Mouse (Mus musculus): ENCODE data around the gene Palm2. TPM values are rescaled to one million over a fixed set of nuclear protein-coding genes. Genes with fewer than 3 reads are reported as not detected.

The Palm2 gene
- polyA plus RNA-seq, 1 experiment from 2014 or later: 29.6 TPM

GRCm38 (mm10) chr4:57672996-57673906, 239.2 kb downstream of the Palm2 start:
- peaks cover 61% of the 10 kb centered on the region for H3K4me1 ChIP-seq
- peak overlapping the region; percentile 77 for H3K27ac ChIP-seq
- peak; percentile 83 for DNase-seq (ENCODE audit: low spot score)
- H3K9me3 ChIP-seq: no peaks in the 10 kb centered on the region
- peaks cover 7% of the 10 kb centered on the region; the same call in 1 of the 2 replicates for H3K36me3 ChIP-seq
- 20% methylated on average over 12 of the region's 12 CpGs for WGBS
- H3K4me3 ChIP-seq: no peak overlapping the region
- no peaks in the 10 kb centered on the region for H3K27me3 ChIP-seq (ENCODE audit: insufficient read depth, poor library complexity, severe bottlenecking)

- no peaks in the 10 kb centered on the region for H3K27me3 ChIP-seq (ENCODE audit: insufficient read depth, poor library complexity, severe bottlenecking)
- H3K4me3 ChIP-seq: no peak overlapping the region
- 69% methylated on average over 7 of the region's 7 CpGs for WGBS
- H3K4me1 ChIP-seq: peaks cover 55% of the 10 kb centered on the region
- DNase-seq (ENCODE audit: low spot score): no peak
- H3K36me3 ChIP-seq: peaks cover 11% of the 10 kb centered on the region; the same call in 1 of the 2 replicates
- peak overlapping the region; percentile 77; the same call in 1 of the 2 replicates for H3K27ac ChIP-seq
- H3K9me3 ChIP-seq: no peaks in the 10 kb centered on the region
Observed at GRCm38 (mm10) chr4:57674351-57674750, 240.3 kb downstream of the Palm2 start.

- H3K4me3 ChIP-seq: peak overlapping the region; percentile 33; the same call in 1 of the 2 replicates
- H3K9me3 ChIP-seq: no peaks in the 10 kb centered on the region
- 8% methylated on average over 13 of the region's 13 CpGs for WGBS
- no peak for DNase-seq (ENCODE audit: low spot score)
- no peaks in the 10 kb centered on the region for H3K27me3 ChIP-seq (ENCODE audit: insufficient read depth, poor library complexity, severe bottlenecking)
- H3K36me3 ChIP-seq: peaks cover 17% of the 10 kb centered on the region; the same call in 1 of the 2 replicates
- H3K27ac ChIP-seq: peak overlapping the region; percentile 77
- peaks cover 44% of the 10 kb centered on the region for H3K4me1 ChIP-seq
Observed at GRCm38 (mm10) chr4:57675387-57675786, 241.3 kb downstream of the Palm2 start.

- WGBS: 82% methylated on average over 12 of the region's 12 CpGs
- peaks cover 51% of the 10 kb centered on the region for H3K4me1 ChIP-seq
Observed at GRCm38 (mm10) chr4:57677916-57678315, 243.9 kb downstream of the Palm2 start.

GRCm38 (mm10) chr4:57678991-57679457, 245.0 kb downstream of the Palm2 start:
- peaks cover 17% of the 10 kb centered on the region; the same call in 1 of the 2 replicates for H3K36me3 ChIP-seq
- no peak overlapping the region for H3K27ac ChIP-seq
- DNase-seq (ENCODE audit: low spot score): no peak
- peaks cover 50% of the 10 kb centered on the region for H3K4me1 ChIP-seq
- no peaks in the 10 kb centered on the region for H3K9me3 ChIP-seq
- H3K4me3 ChIP-seq: no peak overlapping the region
- WGBS: 80% methylated on average over 9 of the region's 9 CpGs
- no peaks in the 10 kb centered on the region for H3K27me3 ChIP-seq (ENCODE audit: insufficient read depth, poor library complexity, severe bottlenecking)

More at GRCm38 (mm10) chr4:57677916-57678315, 243.9 kb downstream of the Palm2 start:
- DNase-seq (ENCODE audit: low spot score): no peak
- Histone ChIP-seq H3K4me3 (no peak overlapping the region), H3K9me3 (no peaks in the 10 kb centered on the region), H3K36me3 (peaks cover 17% of the 10 kb centered on the region; the same call in 1 of the 2 replicates), H3K27me3 (ENCODE audit: insufficient read depth, poor library complexity, severe bottlenecking) (no peaks in the 10 kb centered on the region), H3K27ac (no peak overlapping the region)

- Histone ChIP-seq H3K9me3 (no peaks in the 10 kb centered on the region), H3K4me1 (peaks cover 50% of the 10 kb centered on the region), H3K4me3 (no peak overlapping the region), H3K27me3 (ENCODE audit: insufficient read depth, poor library complexity, severe bottlenecking) (no peaks in the 10 kb centered on the region), H3K27ac (no peak overlapping the region), H3K36me3 (peaks cover 17% of the 10 kb centered on the region; the same call in 1 of the 2 replicates)
- DNase-seq (ENCODE audit: low spot score): no peak
- 86% methylated on average over 12 of the region's 12 CpGs for WGBS
Observed at GRCm38 (mm10) chr4:57680186-57680585, 246.1 kb downstream of the Palm2 start.

- Histone ChIP-seq H3K4me3 (no peak overlapping the region), H3K27ac (0 out of 2 replicates have a peak overlapping the region, but pooled peaks have one; percentile 7), H3K9me3 (no peaks in the 10 kb centered on the region), H3K36me3 (0 out of 2 replicates have a peak, but pooled peaks cover 10% of the 10 kb centered on the region), H3K4me1 (peaks cover 44% of the 10 kb centered on the region), H3K27me3 (ENCODE audit: insufficient read depth, poor library complexity, severe bottlenecking) (no peaks in the 10 kb centered on the region)
- WGBS: 70% methylated on average over 12 of the region's 12 CpGs
- peak; percentile 72 for DNase-seq (ENCODE audit: low spot score)
Observed at GRCm38 (mm10) chr4:57681511-57681910, 247.5 kb downstream of the Palm2 start.

- H3K9me3 ChIP-seq: no peaks in the 10 kb centered on the region
- no peak for DNase-seq (ENCODE audit: low spot score)
- 0 out of 2 replicates have a peak overlapping the region, but pooled peaks have one; percentile 22 for H3K27ac ChIP-seq
- 89% methylated on average over 2 of the region's 2 CpGs for WGBS
- 0 out of 2 replicates have a peak, but pooled peaks cover 10% of the 10 kb centered on the region for H3K36me3 ChIP-seq
- no peak overlapping the region for H3K4me3 ChIP-seq
- H3K27me3 ChIP-seq (ENCODE audit: insufficient read depth, poor library complexity, severe bottlenecking): no peaks in the 10 kb centered on the region
- H3K4me1 ChIP-seq: peaks cover 52% of the 10 kb centered on the region
Observed at GRCm38 (mm10) chr4:57682341-57682740, 248.3 kb downstream of the Palm2 start.

GRCm38 (mm10) chr4:57682944-57683343, 248.9 kb downstream of the Palm2 start:
- Histone ChIP-seq H3K4me3 (no peak overlapping the region), H3K27ac (0 out of 2 replicates have a peak overlapping the region, but pooled peaks have one; percentile 22), H3K9me3 (no peaks in the 10 kb centered on the region), H3K27me3 (ENCODE audit: insufficient read depth, poor library complexity, severe bottlenecking) (no peaks in the 10 kb centered on the region), H3K4me1 (peaks cover 52% of the 10 kb centered on the region), H3K36me3 (0 out of 2 replicates have a peak, but pooled peaks cover 15% of the 10 kb centered on the region)
- DNase-seq (ENCODE audit: low spot score): no peak
- WGBS: 78% methylated on average over 11 of the region's 11 CpGs

- DNase-seq (ENCODE audit: low spot score): peak; percentile 35
- Histone ChIP-seq H3K4me3 (no peak overlapping the region), H3K9me3 (no peaks in the 10 kb centered on the region), H3K27me3 (ENCODE audit: insufficient read depth, poor library complexity, severe bottlenecking) (no peaks in the 10 kb centered on the region), H3K4me1 (peaks cover 47% of the 10 kb centered on the region), H3K27ac (no peak overlapping the region; the same call in 1 of the 2 replicates), H3K36me3 (peaks cover 25% of the 10 kb centered on the region)
- 68% methylated on average over 12 of the region's 12 CpGs for WGBS
Observed at GRCm38 (mm10) chr4:57684676-57685215, 250.7 kb downstream of the Palm2 start.

- H3K4me3 ChIP-seq: no peak overlapping the region
- WGBS: 62% methylated on average over 3 of the region's 3 CpGs
- H3K27me3 ChIP-seq (ENCODE audit: insufficient read depth, poor library complexity, severe bottlenecking): no peaks in the 10 kb centered on the region
- no peak overlapping the region for H3K27ac ChIP-seq
- H3K36me3 ChIP-seq: peaks cover 42% of the 10 kb centered on the region
- peak; percentile 68 for DNase-seq (ENCODE audit: low spot score)
- no peaks in the 10 kb centered on the region for H3K9me3 ChIP-seq
- peaks cover 39% of the 10 kb centered on the region for H3K4me1 ChIP-seq
Observed at GRCm38 (mm10) chr4:57686736-57687135, 252.7 kb downstream of the Palm2 start.

- Histone ChIP-seq H3K4me3 (no peak overlapping the region), H3K36me3 (peaks cover 47% of the 10 kb centered on the region)
- WGBS: 75% methylated on average over 3 of the region's 3 CpGs
Observed at GRCm38 (mm10) chr4:57687583-57687982, 253.5 kb downstream of the Palm2 start.

More at GRCm38 (mm10) chr4:57687583-57687982, 253.5 kb downstream of the Palm2 start:
- no peak for DNase-seq (ENCODE audit: low spot score)
- H3K9me3 ChIP-seq: no peaks in the 10 kb centered on the region
- H3K27ac ChIP-seq: no peak overlapping the region
- H3K4me1 ChIP-seq: peaks cover 32% of the 10 kb centered on the region
- H3K27me3 ChIP-seq (ENCODE audit: insufficient read depth, poor library complexity, severe bottlenecking): no peaks in the 10 kb centered on the region
